Mouse (Mus musculus) adrenal gland, postnatal 14 days (tissue): Measurements from ENCODE around the gene Cluh. TPM values are rescaled to one million over a fixed set of nuclear protein-coding genes. Genes with fewer than 3 reads are reported as not detected.

Experiments
- DNase-seq: peaks from one replicate; pipeline ENCODE4 v3.0.0; 2021; ENCODE audit warnings: mixed read lengths
- total RNA-seq: library from RNA; stranded (reverse); gene quantifications from 2 replicates; pipeline ENCODE4 v1.2.3, GENCODE M21; 2021

Cluh gene
- total RNA-seq, 1 experiment from 2014 or later = 246 TPM

- DNase-seq = no peak
Measured at GRCm38 (mm10) chr11:74673561-74673960, 24.3 kb downstream of the Cluh start.

- DNase-seq = no peak
Measured at GRCm38 (mm10) chr11:74674713-74675112, 25.4 kb downstream of the Cluh start.

GRCm38 (mm10) chr11:74675156-74675555 lies 25.9 kb downstream of the Cluh start:
- no peak for DNase-seq

GRCm38 (mm10) chr11:74692151-74692550 lies 42.9 kb downstream of the Cluh start:
- DNase-seq = no peak

- no peak for DNase-seq
Measured at GRCm38 (mm10) chr11:74699505-74699904, 50.2 kb downstream of the Cluh start.

GRCm38 (mm10) chr11:74704068-74704467 lies 54.8 kb downstream of the Cluh start:
- DNase-seq = no peak

- DNase-seq = no peak
Measured at GRCm38 (mm10) chr11:74708781-74709180, 59.5 kb downstream of the Cluh start.

GRCm38 (mm10) chr11:74710671-74711070 lies 61.4 kb downstream of the Cluh start:
- DNase-seq = no peak

GRCm38 (mm10) chr11:74715971-74716525 lies 66.8 kb downstream of the Cluh start:
- DNase-seq = peak; percentile 37

Other genes starting within 250 kb of the Cluh start
- 12.6 and 12.8 TPM in 2 replicates for gene Rap1gap2, start 38.6 kb upstream of the Cluh start, total RNA-seq
- gene Ccdc92b, start 29.9 kb upstream of the Cluh start, total RNA-seq = 2.9 and 3.1 TPM in 2 replicates
- 140 and 142 TPM in 2 replicates for gene Pafah1b1, start 75.2 kb downstream of the Cluh start, total RNA-seq
- 24.1 and 29.2 TPM in 2 replicates for gene Mettl16, start 121.3 kb downstream of the Cluh start, total RNA-seq
- gene Mnt, start 181.4 kb downstream of the Cluh start, total RNA-seq = 22.8 and 29.9 TPM in 2 replicates
- gene Sgsm2, start 247.6 kb downstream of the Cluh start, total RNA-seq = 21.3 and 22.4 TPM in 2 replicates
- 42.1 and 44.6 TPM in 2 replicates for gene Tsr1, start 248.6 kb downstream of the Cluh start, total RNA-seq